Mouse (Mus musculus) ovary, postnatal 10 days (tissue): ENCODE data around the gene Smurf2.
"Not testable (repeated sequence)": the region's sequence is repeated elsewhere in the genome, so short reads cannot be mapped to it uniquely, and the experiment has no call there.

Experiments used
- DNase-seq: peaks from one replicate; pipeline ENCODE4 v3.0.0; 2022; ENCODE audit warnings: low spot score

Smurf2 gene

GRCm38 (mm10) chr11:106812410-106813136, 107.9 kb downstream of the Smurf2 start:
- DNase-seq = no peak

GRCm38 (mm10) chr11:106807442-106807841, 113.1 kb downstream of the Smurf2 start:
- DNase-seq = not testable (repeated sequence)

- DNase-seq = no peak
Measured at GRCm38 (mm10) chr11:106802069-106802627, 118.4 kb downstream of the Smurf2 start.

GRCm38 (mm10) chr11:106795679-106796078, 124.8 kb downstream of the Smurf2 start:
- DNase-seq = no peak

- DNase-seq = no peak
Measured at GRCm38 (mm10) chr11:106793846-106794245, 126.7 kb downstream of the Smurf2 start.

- DNase-seq = no peak
Measured at GRCm38 (mm10) chr11:106789649-106790048, 130.9 kb downstream of the Smurf2 start.

- DNase-seq = peak; percentile 96
Measured at GRCm38 (mm10) chr11:106788775-106789459, 131.6 kb downstream of the Smurf2 start, which contains the start of the genes Ddx5 and Cep95. Gene Ddx5, minus strand, starts transcription at chr11:106789185. Gene Cep95, plus strand, starts transcription at chr11:106789252.

GRCm38 (mm10) chr11:106788026-106788774, 132.3 kb downstream of the Smurf2 start:
- peak; percentile 99 for DNase-seq

GRCm38 (mm10) chr11:106787131-106788025, 133.1 kb downstream of the Smurf2 start:
- peak; percentile 83 for DNase-seq

GRCm38 (mm10) chr11:106785043-106785442, 135.5 kb downstream of the Smurf2 start:
- DNase-seq = no peak

GRCm38 (mm10) chr11:106784476-106784875, 136.0 kb downstream of the Smurf2 start:
- no peak for DNase-seq

- DNase-seq = no peak
Measured at GRCm38 (mm10) chr11:106782841-106783764, 137.4 kb downstream of the Smurf2 start.

- not testable (repeated sequence) for DNase-seq
Measured at GRCm38 (mm10) chr11:106782271-106782670, 138.2 kb downstream of the Smurf2 start.

- DNase-seq = no peak
Measured at GRCm38 (mm10) chr11:106780590-106781220, 139.8 kb downstream of the Smurf2 start.

GRCm38 (mm10) chr11:106780089-106780425, 140.5 kb downstream of the Smurf2 start:
- no peak for DNase-seq

GRCm38 (mm10) chr11:106779388-106780088, 141.0 kb downstream of the Smurf2 start, which contains the start of gene Polg2:
Gene Polg2, minus strand, starts transcription at chr11:106779537.
- peak; percentile 86 for DNase-seq

GRCm38 (mm10) chr11:106778589-106779387, 141.7 kb downstream of the Smurf2 start:
- no peak for DNase-seq

- DNase-seq = no peak
Measured at GRCm38 (mm10) chr11:106778132-106778531, 142.4 kb downstream of the Smurf2 start.
